Comparison of ENCODE assay signal across 21 mouse cellular contexts in the genomic region with DNA sequence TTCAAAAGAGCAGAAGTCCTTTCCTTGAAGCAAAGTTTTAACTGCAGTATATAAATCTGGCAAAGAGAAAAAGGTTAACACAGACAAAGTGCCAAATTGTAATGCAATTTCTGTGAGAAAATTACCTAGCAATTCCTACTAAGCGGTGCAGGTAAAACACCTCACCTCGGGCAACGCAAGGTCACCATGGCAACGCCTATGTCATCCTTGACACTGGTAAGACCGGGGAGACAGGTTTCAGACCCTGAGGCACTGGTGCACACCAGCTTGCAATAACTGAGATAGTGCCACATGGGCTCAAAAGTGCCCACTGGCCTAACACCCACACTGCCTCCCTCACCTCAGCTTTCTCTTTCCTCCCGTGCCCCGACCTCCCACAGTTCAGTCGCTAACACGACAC. TPM values are rescaled to one million over a fixed set of nuclear protein-coding genes. Genes with fewer than 3 reads are reported as not detected.
DNase-seq lines count a peak whose midpoint lies in the region; ATAC-seq and TF ChIP-seq lines count a peak whose summit lies in the region.
"Had no signal": no experiment of that assay in that cellular context is flagged by ENCODE, and none has a peak within 500 bp of the region (broad histone marks: within the 10 kb centered on the region; RNA-seq: fewer than 3 reads in every experiment).

No protein-coding gene starts in this region.

- no peak for TF ChIP-seq POLR2A in limb, embryonic 14.5 days (IDR thresholded peaks at IDR 0.05; ENCODE audit: borderline replicate concordance, extremely low read depth, insufficient read depth, insufficient read length)

- H3K9ac ChIP-seq in embryonic facial prominence, embryonic 14.5 days (ENCODE audit: low read depth, low read length), result no peak overlapping the region
- no peak overlapping the region for H3K9ac ChIP-seq in limb, embryonic 14.5 days (ENCODE audit: low read depth, low read length, severe bottlenecking)
- no peak overlapping the region for H3K9ac ChIP-seq in liver, embryonic 12.5 days
- H3K9ac ChIP-seq: embryonic facial prominence, embryonic 12.5 days; forebrain, embryonic 13.5 days; forebrain, postnatal 0 days; hindbrain, embryonic 13.5 days had no signal

- no peaks in the 10 kb centered on the region for H3K9me3 ChIP-seq in embryonic facial prominence, embryonic 14.5 days (ENCODE audit: control insufficient read depth, low read length)
- H3K9me3 ChIP-seq in limb, embryonic 14.5 days (ENCODE audit: control insufficient read depth, low read length), result no peaks in the 10 kb centered on the region
- no peaks in the 10 kb centered on the region for H3K9me3 ChIP-seq in liver, embryonic 12.5 days (replicated peaks)
- H3K9me3 ChIP-seq: embryonic facial prominence, embryonic 12.5 days; forebrain, embryonic 13.5 days; heart, embryonic 10.5 days; hindbrain, embryonic 13.5 days had no signal

- DNase-seq in embryo, embryonic 11 days, result peak; percentile 16
- no peak for DNase-seq in embryo, embryonic 10.5 days (ENCODE audit: low spot score)
- DNase-seq in R1 (ENCODE audit: low read depth, low spot score), result peak; percentile 55
- peak; percentile 78 for DNase-seq in embryonic facial prominence, embryonic 14.5 days (ENCODE audit: low spot score)
- peak; percentile 64 for DNase-seq in limb, embryonic 14.5 days (ENCODE audit: low spot score)
- DNase-seq in cerebellum, postnatal 25 days, result no peak
- DNase-seq: adrenal gland, postnatal 14 days; cerebellum, adult 18-20 months; cerebellum, adult 9-11 months; forebrain, postnatal 0 days; gastrocnemius, adult 2 months; gastrocnemius, postnatal 25 days; heart, adult 11 months; heart, postnatal 10 days had no signal

- no peak overlapping the region for H3K27ac ChIP-seq in embryonic facial prominence, embryonic 14.5 days (replicated peaks; ENCODE audit: low read depth, low read length)
- no peak overlapping the region for H3K27ac ChIP-seq in limb, embryonic 14.5 days (replicated peaks; ENCODE audit: low read depth, low read length)
- H3K27ac ChIP-seq in liver, embryonic 12.5 days, result no peak overlapping the region
- H3K27ac ChIP-seq: embryonic facial prominence, embryonic 12.5 days; forebrain, embryonic 13.5 days; gastrocnemius, adult 2 months; heart, embryonic 10.5 days; hindbrain, embryonic 13.5 days; hindbrain, postnatal 0 days had no signal

- no peaks in the 10 kb centered on the region for H3K27me3 ChIP-seq in embryonic facial prominence, embryonic 14.5 days (replicated peaks; ENCODE audit: control insufficient read depth, insufficient read depth, low read length)
- no peaks in the 10 kb centered on the region for H3K27me3 ChIP-seq in limb, embryonic 14.5 days (ENCODE audit: control insufficient read depth, insufficient read depth, low read length)
- H3K27me3 ChIP-seq in liver, embryonic 12.5 days (replicated peaks), result no peaks in the 10 kb centered on the region
- H3K27me3 ChIP-seq: embryonic facial prominence, embryonic 12.5 days; forebrain, embryonic 13.5 days; hindbrain, embryonic 13.5 days had no signal

- no peak overlapping the region for H3K4me3 ChIP-seq in embryonic facial prominence, embryonic 14.5 days (ENCODE audit: low read depth, low read length)
- H3K4me3 ChIP-seq in limb, embryonic 14.5 days (replicated peaks; ENCODE audit: low read length), result no peak overlapping the region
- H3K4me3 ChIP-seq in liver, embryonic 12.5 days, result no peak overlapping the region
- H3K4me3 ChIP-seq: embryonic facial prominence, embryonic 12.5 days; forebrain, embryonic 13.5 days; gastrocnemius, adult 2 months; heart, embryonic 10.5 days; hindbrain, embryonic 13.5 days had no signal

- H3K36me3 ChIP-seq in embryonic facial prominence, embryonic 14.5 days (ENCODE audit: control insufficient read depth, insufficient read depth, low read length), result peaks cover 49% of the 10 kb centered on the region
- H3K36me3 ChIP-seq in limb, embryonic 14.5 days (ENCODE audit: control insufficient read depth, insufficient read depth, low read length), result peaks cover 37% of the 10 kb centered on the region
- H3K36me3 ChIP-seq in liver, embryonic 12.5 days, result peaks cover 86% of the 10 kb centered on the region

- no peak for ATAC-seq in embryonic facial prominence, embryonic 14.5 days (ENCODE audit: low read depth)
- no peak for ATAC-seq in limb, embryonic 14.5 days (ENCODE audit: low FRiP score, low read depth)
- ATAC-seq in liver, embryonic 12.5 days, result no peak
- ATAC-seq: activated CD4-positive, CD25-positive, alpha-beta regulatory T cell, adult 4 months; forebrain, embryonic 13.5 days; forebrain, postnatal 0 days; hindbrain, postnatal 0 days had no signal

- H3K4me2 ChIP-seq in embryonic facial prominence, embryonic 14.5 days (ENCODE audit: low read depth, low read length), result no peak overlapping the region
- no peak overlapping the region for H3K4me2 ChIP-seq in limb, embryonic 14.5 days (replicated peaks; ENCODE audit: low read depth, low read length, severe bottlenecking)
- H3K4me2 ChIP-seq in liver, embryonic 12.5 days, result no peak overlapping the region
- H3K4me2 ChIP-seq: embryonic facial prominence, embryonic 12.5 days; forebrain, embryonic 13.5 days; hindbrain, embryonic 13.5 days had no signal

- H3K4me1 ChIP-seq in embryonic facial prominence, embryonic 14.5 days (ENCODE audit: control insufficient read depth, insufficient read depth, low read length), result no peaks in the 10 kb centered on the region
- no peaks in the 10 kb centered on the region for H3K4me1 ChIP-seq in limb, embryonic 14.5 days (ENCODE audit: control insufficient read depth, insufficient read depth, low read length)
- H3K4me1 ChIP-seq in liver, embryonic 12.5 days, result no peaks in the 10 kb centered on the region
- H3K4me1 ChIP-seq: embryonic facial prominence, embryonic 12.5 days; forebrain, embryonic 13.5 days; heart, embryonic 10.5 days; hindbrain, embryonic 13.5 days had no signal

- 82% methylated on average over 9 of the region's 9 CpGs for WGBS in embryonic facial prominence, embryonic 14.5 days
- 83% methylated on average over 9 of the region's 9 CpGs for WGBS in limb, embryonic 14.5 days
- 90% methylated on average over 9 of the region's 9 CpGs for WGBS in liver, embryonic 12.5 days (ENCODE audit: insufficient replicate concordance)

RNA-seq across cellular contexts. Expression of gene Helb, which starts 17.7 kb away (rescaled TPM):
- polyA plus RNA-seq in embryonic facial prominence, embryonic 14.5 days (2014; fragmentation: Nextera tagmentation; extraction: Ambion mirVana), result 6.6 and 8.0 TPM in 2 replicates
- 10.6 and 11.0 TPM in 2 replicates for polyA plus RNA-seq in limb, embryonic 14.5 days (2012; rRNA removed)
- 6.1 and 6.8 TPM in 2 replicates for polyA plus RNA-seq in limb, embryonic 14.5 days (2014; fragmentation: Nextera tagmentation; extraction: Ambion mirVana)
- polyA plus RNA-seq in liver, embryonic 12.5 days (2016; fragmentation: Nextera tagmentation; extraction: Ambion mirVana), result 10.0 and 10.7 TPM in 2 replicates

Comparison
In these comparisons a context has a peak if more than half of its experiments do, and no peak if none do; other contexts are left out.
1. DNase-seq: peak in embryo, embryonic 11 days (single experiment), R1 (single experiment), embryonic facial prominence, embryonic 14.5 days (single experiment) and limb, embryonic 14.5 days (single experiment); none in embryo, embryonic 10.5 days (single experiment) and cerebellum, postnatal 25 days (0 of 2).